Mouse (Mus musculus): Measurements from ENCODE around the gene Ism1. TPM values are rescaled to one million over a fixed set of nuclear protein-coding genes. Genes with fewer than 3 reads are reported as not detected.

Gene Ism1
- polyA plus RNA-seq, 1 experiment, result 1.2 TPM

GRCm38 (mm10) chr2:139774949-139775570 lies 97.1 kb downstream of the Ism1 start:
- TF ChIP-seq CTCF (IDR thresholded peaks at IDR 0.05; ENCODE audit: borderline replicate concordance, extremely low read depth, insufficient read depth, insufficient read length), result no peak
- TF ChIP-seq POLR2A (IDR thresholded peaks at IDR 0.05; ENCODE audit: borderline replicate concordance, extremely low read depth, insufficient read depth, insufficient read length, poor library complexity, severe bottlenecking), result no peak
- no peak for DNase-seq (ENCODE audit: low read depth)

- DNase-seq (ENCODE audit: low read depth), result no peak
- TF ChIP-seq CTCF (IDR thresholded peaks at IDR 0.05; ENCODE audit: borderline replicate concordance, extremely low read depth, insufficient read depth, insufficient read length) (no peak), POLR2A (IDR thresholded peaks at IDR 0.05; ENCODE audit: borderline replicate concordance, extremely low read depth, insufficient read depth, insufficient read length, poor library complexity, severe bottlenecking) (no peak)
Observed at GRCm38 (mm10) chr2:139776644-139777043, 98.7 kb downstream of the Ism1 start.

DNA sequence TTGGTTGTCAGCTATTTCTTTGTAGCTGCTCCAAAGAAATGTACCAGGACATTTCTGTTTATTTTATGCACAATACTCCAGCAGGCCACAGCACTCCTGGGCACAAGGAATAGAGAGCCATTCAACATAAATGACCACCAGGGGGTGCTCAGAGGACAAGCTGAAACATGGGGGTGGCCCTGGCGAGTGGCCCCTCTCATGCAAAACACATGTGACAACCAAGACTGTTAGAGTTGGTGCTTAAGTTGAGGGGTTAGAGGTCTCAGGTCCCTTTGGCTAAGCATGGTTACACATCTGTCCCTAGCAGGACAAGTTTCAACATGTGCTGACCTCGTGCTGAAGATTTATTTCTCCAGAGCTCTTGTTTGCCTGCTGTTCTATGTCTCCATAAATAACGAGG lies 100.3 kb downstream of the Ism1 start:
- peak; percentile 4 for DNase-seq (ENCODE audit: low read depth)
- no peak for TF ChIP-seq POLR2A (IDR thresholded peaks at IDR 0.05; ENCODE audit: borderline replicate concordance, extremely low read depth, insufficient read depth, insufficient read length, poor library complexity, severe bottlenecking)
- TF ChIP-seq CTCF (IDR thresholded peaks at IDR 0.05; ENCODE audit: borderline replicate concordance, extremely low read depth, insufficient read depth, insufficient read length), result peak; percentile 39; the same call in 1 of the 2 replicates

- DNase-seq (ENCODE audit: low read depth), result no peak
Observed at GRCm38 (mm10) chr2:139783318-139783850, 105.4 kb downstream of the Ism1 start.

DNA sequence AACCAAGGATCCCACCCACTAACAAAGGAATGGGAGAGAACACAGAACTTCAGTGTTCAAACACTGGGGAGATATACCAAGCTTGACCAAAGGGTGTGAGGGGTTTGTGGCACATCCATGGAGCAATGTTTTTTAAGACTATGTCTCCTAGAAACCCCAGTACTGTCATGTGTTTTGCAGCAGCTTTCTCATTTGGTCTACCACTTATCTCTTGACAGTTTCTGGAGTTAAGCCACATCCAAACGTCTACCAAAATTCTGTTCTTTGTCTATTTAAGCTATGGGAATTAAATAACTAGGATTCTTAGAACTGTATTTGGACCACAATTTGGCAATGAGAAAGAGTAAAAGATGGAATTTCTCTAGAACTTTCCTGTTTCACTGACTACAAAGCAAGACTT lies 106.5 kb downstream of the Ism1 start:
- TF ChIP-seq CTCF (IDR thresholded peaks at IDR 0.05; ENCODE audit: borderline replicate concordance, extremely low read depth, insufficient read depth, insufficient read length) (no peak), POLR2A (IDR thresholded peaks at IDR 0.05; ENCODE audit: borderline replicate concordance, extremely low read depth, insufficient read depth, insufficient read length, poor library complexity, severe bottlenecking) (no peak)
- no peak for DNase-seq (ENCODE audit: low read depth)

More at GRCm38 (mm10) chr2:139783318-139783850, 105.4 kb downstream of the Ism1 start:
- TF ChIP-seq POLR2A (IDR thresholded peaks at IDR 0.05; ENCODE audit: borderline replicate concordance, extremely low read depth, insufficient read depth, insufficient read length, poor library complexity, severe bottlenecking), result no peak
- TF ChIP-seq CTCF (IDR thresholded peaks at IDR 0.05; ENCODE audit: borderline replicate concordance, extremely low read depth, insufficient read depth, insufficient read length), result no peak

GRCm38 (mm10) chr2:139784946-139785345 lies 107.0 kb downstream of the Ism1 start:
- DNase-seq (ENCODE audit: low read depth), result peak; percentile 22
- no peak for TF ChIP-seq CTCF (IDR thresholded peaks at IDR 0.05; ENCODE audit: borderline replicate concordance, extremely low read depth, insufficient read depth, insufficient read length)
- TF ChIP-seq POLR2A (IDR thresholded peaks at IDR 0.05; ENCODE audit: borderline replicate concordance, extremely low read depth, insufficient read depth, insufficient read length, poor library complexity, severe bottlenecking), result no peak

DNA sequence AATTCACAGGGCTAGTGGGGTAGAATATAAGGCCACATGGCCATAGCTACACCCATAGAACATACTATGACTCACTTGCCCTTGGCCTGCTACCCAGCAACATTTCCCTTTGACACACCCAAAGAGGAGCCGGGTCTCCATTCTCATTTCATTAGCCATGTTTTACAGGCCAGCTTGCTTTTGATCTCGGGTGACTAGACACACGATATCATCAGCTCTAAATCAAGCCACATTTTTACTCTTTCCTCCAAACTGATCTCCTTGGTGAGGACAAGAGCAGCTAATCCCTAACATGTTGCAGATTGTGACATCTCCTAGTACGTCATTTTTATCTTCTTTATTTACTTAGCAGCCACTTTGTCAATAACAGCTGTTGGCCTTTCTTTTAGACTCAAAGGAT lies 110.7 kb downstream of the Ism1 start:
- no peak for TF ChIP-seq POLR2A (IDR thresholded peaks at IDR 0.05; ENCODE audit: borderline replicate concordance, extremely low read depth, insufficient read depth, insufficient read length, poor library complexity, severe bottlenecking)
- no peak for DNase-seq (ENCODE audit: low read depth)

- no peak for DNase-seq (ENCODE audit: low read depth)
Observed at GRCm38 (mm10) chr2:139792345-139793120, 114.6 kb downstream of the Ism1 start.

DNA sequence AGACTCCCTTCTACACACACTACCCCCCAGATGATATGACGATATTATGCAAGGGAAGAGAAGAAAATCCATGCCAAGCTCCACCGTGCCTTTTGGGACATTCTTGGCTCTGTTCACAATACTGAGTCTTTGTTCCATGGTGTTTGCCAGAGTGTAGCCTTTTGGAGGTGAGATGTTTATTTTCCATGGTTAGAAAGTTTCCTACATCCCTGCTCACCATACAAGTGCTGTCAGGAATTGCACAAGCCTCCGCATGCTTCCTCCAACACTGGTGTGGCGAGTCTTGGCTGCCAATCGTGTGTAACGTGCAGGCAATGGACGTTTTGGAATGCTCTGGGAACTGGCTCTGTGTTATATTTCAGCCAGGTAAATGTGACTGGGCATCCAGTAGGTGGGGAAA lies 126.1 kb downstream of the Ism1 start:
- TF ChIP-seq CTCF (IDR thresholded peaks at IDR 0.05; ENCODE audit: borderline replicate concordance, extremely low read depth, insufficient read depth, insufficient read length) (no peak), POLR2A (IDR thresholded peaks at IDR 0.05; ENCODE audit: borderline replicate concordance, extremely low read depth, insufficient read depth, insufficient read length, poor library complexity, severe bottlenecking) (no peak)
- DNase-seq (ENCODE audit: low read depth), result no peak

More at GRCm38 (mm10) chr2:139792345-139793120, 114.6 kb downstream of the Ism1 start:
- no peak for TF ChIP-seq POLR2A (IDR thresholded peaks at IDR 0.05; ENCODE audit: borderline replicate concordance, extremely low read depth, insufficient read depth, insufficient read length, poor library complexity, severe bottlenecking)
- no peak for TF ChIP-seq CTCF (IDR thresholded peaks at IDR 0.05; ENCODE audit: borderline replicate concordance, extremely low read depth, insufficient read depth, insufficient read length)

DNA sequence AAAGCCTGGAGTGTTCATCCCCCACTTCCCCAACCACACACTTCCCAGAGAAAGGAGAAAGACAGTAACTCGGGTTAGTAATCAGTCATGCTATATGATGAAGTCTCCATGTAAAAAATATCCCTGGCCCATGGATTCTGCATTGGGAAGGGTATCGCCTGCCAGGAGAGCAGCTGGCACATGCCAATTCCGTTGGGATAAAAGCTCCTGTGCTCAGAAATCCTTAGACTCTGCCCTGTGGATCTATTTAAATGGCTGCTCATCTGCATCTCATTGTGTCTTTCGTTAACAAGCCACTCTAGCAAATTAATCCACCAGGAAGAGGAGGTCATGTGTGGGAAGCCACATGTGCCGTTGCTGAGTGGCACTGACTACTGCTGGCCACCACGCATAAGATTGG lies 129.9 kb downstream of the Ism1 start:
- peak; percentile 13 for DNase-seq (ENCODE audit: low read depth)
- no peak for TF ChIP-seq POLR2A (IDR thresholded peaks at IDR 0.05; ENCODE audit: borderline replicate concordance, extremely low read depth, insufficient read depth, insufficient read length, poor library complexity, severe bottlenecking)
- no peak for TF ChIP-seq CTCF (IDR thresholded peaks at IDR 0.05; ENCODE audit: borderline replicate concordance, extremely low read depth, insufficient read depth, insufficient read length)

Other genes starting within 250 kb of the Ism1 start
- 0.07 and 0.24 TPM in 2 replicates for gene Sptlc3, start 184.3 kb upstream of the Ism1 start, polyA plus RNA-seq (2012; rRNA removed)

Data from brain, embryonic 14.5 days (tissue).